Mouse (Mus musculus) ES-E14 (cell line): ENCODE results near the gene Eml4.

Source experiments
- CHD2 ChIP-seq: IDR thresholded peaks from 2 replicates; pipeline ENCODE4 v1.6.1; 2014; ENCODE audit warnings: mild to moderate bottlenecking, low read depth, low read length, inconsistent platforms
- MAFK ChIP-seq: IDR thresholded peaks from 2 replicates; pipeline ENCODE4 v1.6.1; 2014; ENCODE audit warnings: mild to moderate bottlenecking, low read depth, low read length, inconsistent platforms; ENCODE audit not compliant: insufficient read depth
- ZC3H11A ChIP-seq: IDR thresholded peaks from 2 replicates; pipeline ENCODE4 v1.6.1; 2012; ENCODE audit warnings: low read depth, mild to moderate bottlenecking, inconsistent platforms, low read length, borderline replicate concordance
- ZNF384 ChIP-seq: IDR thresholded peaks from 2 replicates; pipeline ENCODE4 v1.6.1; 2012; ENCODE audit warnings: low read depth, low read length, inconsistent platforms

GRCm38 (mm10) chr17:83382752-83383151, 32.0 kb downstream of the Eml4 start:
- TF ChIP-seq ZNF384 (no peak), CHD2 (no peak), ZC3H11A (no peak), MAFK (no peak)
